In genomic region chr7:28547628-28548027, GRCm38 (mm10) we compare ENCODE assay signal across 28 mouse cellular contexts. TPM values are rescaled to one million over a fixed set of nuclear protein-coding genes. Genes with fewer than 3 reads are reported as not detected.
A peak's percentile ranks its signal among the peaks of the same experiment; 100 is the strongest.
DNase-seq lines count a peak whose midpoint lies in the region; ATAC-seq lines count a peak whose summit lies in the region.
"Had no signal": no experiment of that assay in that cellular context is flagged by ENCODE, and none has a peak within 500 bp of the region (broad histone marks: within the 10 kb centered on the region; RNA-seq: fewer than 3 reads in every experiment).

No protein-coding gene starts in this region.

- no peaks in the 10 kb centered on the region for H3K36me3 ChIP-seq in midbrain, embryonic 13.5 days
- H3K36me3 ChIP-seq in midbrain, embryonic 10.5 days: no peaks in the 10 kb centered on the region
- no peaks in the 10 kb centered on the region for H3K36me3 ChIP-seq in liver, embryonic 16.5 days (ENCODE audit: control insufficient read depth, insufficient read depth)
- no peaks in the 10 kb centered on the region for H3K36me3 ChIP-seq in splenic B cell, adult 2 months (ENCODE audit: control insufficient read depth, insufficient read depth, low read length, poor library complexity, severe bottlenecking)
- H3K36me3 ChIP-seq in midbrain, embryonic 15.5 days (replicated peaks): no peaks in the 10 kb centered on the region
- H3K36me3 ChIP-seq: forebrain, embryonic 12.5 days had no signal

- H3K4me3 ChIP-seq in midbrain, embryonic 13.5 days (replicated peaks): no peak overlapping the region
- no peak overlapping the region for H3K4me3 ChIP-seq in midbrain, embryonic 10.5 days
- H3K4me3 ChIP-seq in liver, embryonic 16.5 days (ENCODE audit: low read depth, low read length): no peak overlapping the region
- no peak overlapping the region for H3K4me3 ChIP-seq in midbrain, embryonic 15.5 days

- DNase-seq in midbrain, embryonic 10.5 days (ENCODE audit: low spot score): no peak
- DNase-seq in MEL-GATA-1-ER (ENCODE audit: extremely low read depth, low read depth): peak; percentile 15
- DNase-seq in splenic B cell, adult 2 months (ENCODE audit: low read depth, low spot score): peak; percentile 17
- no peak for DNase-seq in gastrocnemius, postnatal 25 days
- no peak for DNase-seq in cerebellum, adult 8-10 months
- DNase-seq: adrenal gland, adult 2 months; cerebellum, postnatal 25 days; heart, adult 18-20 months; heart, postnatal 4 days; kidney, adult 2 months; left cerebral cortex, postnatal 4 days; right cerebral cortex, adult 18-20 months; thymus, postnatal 36 days had no signal

- H3K27me3 ChIP-seq in midbrain, embryonic 13.5 days: peaks cover 55% of the 10 kb centered on the region
- H3K27me3 ChIP-seq in midbrain, embryonic 10.5 days (ENCODE audit: low read depth, poor library complexity, severe bottlenecking): peaks cover 53% of the 10 kb centered on the region
- H3K27me3 ChIP-seq in liver, embryonic 16.5 days (ENCODE audit: control insufficient read depth, insufficient read depth, low read depth, low read length): peaks cover 36% of the 10 kb centered on the region
- H3K27me3 ChIP-seq in splenic B cell, adult 2 months (ENCODE audit: control insufficient read depth, insufficient read depth, low read length, poor library complexity, severe bottlenecking): no peaks in the 10 kb centered on the region; the same call in 1 of the 2 replicates
- H3K27me3 ChIP-seq in midbrain, embryonic 15.5 days (replicated peaks): peaks cover 37% of the 10 kb centered on the region

- ATAC-seq in midbrain, embryonic 13.5 days: no peak
- ATAC-seq in liver, embryonic 16.5 days (ENCODE audit: low read depth): no peak
- ATAC-seq in midbrain, embryonic 15.5 days (replicated peaks): no peak
- ATAC-seq: CD4-positive, CD25-positive, alpha-beta regulatory T cell, adult 4 months; hindbrain, postnatal 0 days; midbrain, embryonic 16.5 days had no signal

- H3K4me2 ChIP-seq in midbrain, embryonic 13.5 days (replicated peaks): no peak overlapping the region
- H3K4me2 ChIP-seq in liver, embryonic 16.5 days (ENCODE audit: low read depth, low read length): 0 out of 2 replicates have a peak overlapping the region, but pooled peaks have one; percentile 5
- no peak overlapping the region for H3K4me2 ChIP-seq in midbrain, embryonic 15.5 days

- peaks cover 24% of the 10 kb centered on the region for H3K4me1 ChIP-seq in midbrain, embryonic 13.5 days (replicated peaks)
- H3K4me1 ChIP-seq in midbrain, embryonic 10.5 days: peaks cover 40% of the 10 kb centered on the region
- no peaks in the 10 kb centered on the region for H3K4me1 ChIP-seq in liver, embryonic 16.5 days (ENCODE audit: control insufficient read depth, low read depth, low read length)
- peaks cover 20% of the 10 kb centered on the region for H3K4me1 ChIP-seq in midbrain, embryonic 15.5 days

- H3K27ac ChIP-seq in midbrain, embryonic 13.5 days: no peak overlapping the region
- no peak overlapping the region for H3K27ac ChIP-seq in midbrain, embryonic 10.5 days (replicated peaks)
- H3K27ac ChIP-seq in liver, embryonic 16.5 days (ENCODE audit: low read length): no peak overlapping the region
- H3K27ac ChIP-seq in midbrain, embryonic 15.5 days: no peak overlapping the region
- H3K27ac ChIP-seq: forebrain, embryonic 12.5 days; hindbrain, postnatal 0 days; macrophage had no signal

- H3K9me3 ChIP-seq in midbrain, embryonic 13.5 days: no peaks in the 10 kb centered on the region
- H3K9me3 ChIP-seq in midbrain, embryonic 10.5 days (replicated peaks): peaks cover 1% of the 10 kb centered on the region; the same call in 1 of the 2 replicates
- no peaks in the 10 kb centered on the region for H3K9me3 ChIP-seq in liver, embryonic 16.5 days (replicated peaks; ENCODE audit: control insufficient read depth, low read length)
- no peaks in the 10 kb centered on the region for H3K9me3 ChIP-seq in midbrain, embryonic 15.5 days

- H3K9ac ChIP-seq in midbrain, embryonic 13.5 days (replicated peaks): 0 out of 2 replicates have a peak overlapping the region, but pooled peaks have one; percentile 16
- no peak overlapping the region for H3K9ac ChIP-seq in liver, embryonic 16.5 days (ENCODE audit: low read depth, low read length)
- H3K9ac ChIP-seq in midbrain, embryonic 15.5 days: no peak overlapping the region

- WGBS in midbrain, embryonic 13.5 days: 75% methylated on average over 7 of the region's 7 CpGs
- 75% methylated on average over 7 of the region's 7 CpGs for WGBS in midbrain, embryonic 10.5 days
- WGBS in liver, embryonic 16.5 days (ENCODE audit: insufficient replicate concordance): 18% methylated on average over 7 of the region's 7 CpGs
- WGBS in midbrain, embryonic 15.5 days: 77% methylated on average over 7 of the region's 7 CpGs

RNA-seq across cellular contexts. Expression of gene Nccrp1, which starts 0.6 kb away (rescaled TPM):
- polyA plus RNA-seq in midbrain, embryonic 13.5 days (2015; fragmentation: Nextera tagmentation; extraction: Ambion mirVana): not detected in 2 replicates
- 0.14 and 0.20 TPM in 2 replicates for polyA plus RNA-seq in midbrain, embryonic 10.5 days (2016; fragmentation: Nextera tagmentation; extraction: Ambion mirVana)
- not detected in 2 replicates for polyA plus RNA-seq in liver, embryonic 16.5 days (2015; fragmentation: Nextera tagmentation; extraction: Ambion mirVana)
- not detected for total RNA-seq in gastrocnemius, postnatal 25 days (2021)
- 0.14 and 0.18 TPM in 2 replicates for polyA plus RNA-seq in midbrain, embryonic 15.5 days (2015; fragmentation: Nextera tagmentation; extraction: Ambion mirVana)
- total RNA-seq: adrenal gland, adult 2 months; gastrocnemius, adult 8-10 months; heart, adult 18-20 months; heart, postnatal 4 days; hindbrain, postnatal 0 days; left cerebral cortex, postnatal 4 days; liver, adult 2 months had no signal
- polyA plus RNA-seq: CD4-positive, CD25-positive, alpha-beta regulatory T cell, adult 4 months; forebrain, embryonic 12.5 days; heart, embryonic 14.5 days; lung, embryonic 16.5 days; macrophage had no signal

RNA-seq across cellular contexts. Expression of gene Sycn, which starts 6.9 kb away (rescaled TPM):
- not detected in 2 replicates for polyA plus RNA-seq in midbrain, embryonic 13.5 days (2015; fragmentation: Nextera tagmentation; extraction: Ambion mirVana)
- not detected in 2 replicates for polyA plus RNA-seq in midbrain, embryonic 10.5 days (2016; fragmentation: Nextera tagmentation; extraction: Ambion mirVana)
- polyA plus RNA-seq in liver, embryonic 16.5 days (2015; fragmentation: Nextera tagmentation; extraction: Ambion mirVana): 0.53 and 2.5 TPM in 2 replicates
- not detected for total RNA-seq in gastrocnemius, postnatal 25 days (2021)
- not detected in 2 replicates for polyA plus RNA-seq in midbrain, embryonic 15.5 days (2015; fragmentation: Nextera tagmentation; extraction: Ambion mirVana)
- total RNA-seq: adrenal gland, adult 2 months; gastrocnemius, adult 8-10 months; heart, adult 18-20 months; heart, postnatal 4 days; hindbrain, postnatal 0 days; layer of hippocampus, adult 8-10 months; left cerebral cortex, postnatal 4 days had no signal
- polyA plus RNA-seq: brain, embryonic 14.5 days; CD4-positive, CD25-positive, alpha-beta regulatory T cell, adult 4 months; forebrain, embryonic 12.5 days; frontal cortex, adult 2 months; heart, embryonic 14.5 days; hindbrain, postnatal 0 days; lung, embryonic 16.5 days; macrophage; midbrain, embryonic 16.5 days had no signal

RNA-seq across cellular contexts. Expression of gene Ifnl3, which starts 25.0 kb away (rescaled TPM):
- not detected in 2 replicates for polyA plus RNA-seq in midbrain, embryonic 13.5 days (2015; fragmentation: Nextera tagmentation; extraction: Ambion mirVana)
- polyA plus RNA-seq in midbrain, embryonic 10.5 days (2016; fragmentation: Nextera tagmentation; extraction: Ambion mirVana): not detected in 2 replicates
- polyA plus RNA-seq in liver, embryonic 16.5 days (2015; fragmentation: Nextera tagmentation; extraction: Ambion mirVana): not detected in 2 replicates
- not detected for total RNA-seq in gastrocnemius, postnatal 25 days (2021)
- polyA plus RNA-seq in midbrain, embryonic 15.5 days (2015; fragmentation: Nextera tagmentation; extraction: Ambion mirVana): not detected in 2 replicates
- total RNA-seq: adrenal gland, adult 2 months; gastrocnemius, adult 8-10 months; heart, adult 18-20 months; heart, postnatal 4 days; hindbrain, postnatal 0 days; layer of hippocampus, adult 8-10 months; left cerebral cortex, postnatal 4 days; liver, adult 2 months had no signal
- polyA plus RNA-seq: brain, embryonic 14.5 days; CD4-positive, CD25-positive, alpha-beta regulatory T cell, adult 4 months; forebrain, embryonic 12.5 days; frontal cortex, adult 2 months; heart, embryonic 14.5 days; hindbrain, postnatal 0 days; kidney, adult 2 months; liver, adult 2 months; lung, embryonic 16.5 days; macrophage; midbrain, embryonic 16.5 days had no signal

RNA-seq across cellular contexts. Expression of gene Ifnl2, which starts 37.4 kb away (rescaled TPM):
- not detected in 2 replicates for polyA plus RNA-seq in midbrain, embryonic 13.5 days (2015; fragmentation: Nextera tagmentation; extraction: Ambion mirVana)
- not detected in 2 replicates for polyA plus RNA-seq in midbrain, embryonic 10.5 days (2016; fragmentation: Nextera tagmentation; extraction: Ambion mirVana)
- not detected in 2 replicates for polyA plus RNA-seq in liver, embryonic 16.5 days (2015; fragmentation: Nextera tagmentation; extraction: Ambion mirVana)
- total RNA-seq in gastrocnemius, postnatal 25 days (2021): not detected
- polyA plus RNA-seq in midbrain, embryonic 15.5 days (2015; fragmentation: Nextera tagmentation; extraction: Ambion mirVana): not detected in 2 replicates
- total RNA-seq: adrenal gland, adult 2 months; gastrocnemius, adult 8-10 months; heart, adult 18-20 months; heart, postnatal 4 days; hindbrain, postnatal 0 days; layer of hippocampus, adult 8-10 months; left cerebral cortex, postnatal 4 days; liver, adult 2 months had no signal
- polyA plus RNA-seq: brain, embryonic 14.5 days; CD4-positive, CD25-positive, alpha-beta regulatory T cell, adult 4 months; forebrain, embryonic 12.5 days; frontal cortex, adult 2 months; heart, embryonic 14.5 days; hindbrain, postnatal 0 days; kidney, adult 2 months; liver, adult 2 months; lung, embryonic 16.5 days; macrophage; midbrain, embryonic 16.5 days had no signal

RNA-seq across cellular contexts. Expression of gene Samd4b, which starts 50.3 kb away (rescaled TPM):
- polyA plus RNA-seq in midbrain, embryonic 13.5 days (2015; fragmentation: Nextera tagmentation; extraction: Ambion mirVana): 20.0 and 25.7 TPM in 2 replicates
- polyA plus RNA-seq in midbrain, embryonic 10.5 days (2016; fragmentation: Nextera tagmentation; extraction: Ambion mirVana): 29.2 and 30.5 TPM in 2 replicates
- 2.5 and 3.5 TPM in 2 replicates for polyA plus RNA-seq in liver, embryonic 16.5 days (2015; fragmentation: Nextera tagmentation; extraction: Ambion mirVana)
- total RNA-seq in gastrocnemius, postnatal 25 days (2021): 10 to 100 TPM in 1 of 2 experiments, 1 to 10 TPM in 1; 9.8 to 14.0 TPM
- 22.8 and 24.8 TPM in 2 replicates for polyA plus RNA-seq in midbrain, embryonic 15.5 days (2015; fragmentation: Nextera tagmentation; extraction: Ambion mirVana)

Comparison
In these comparisons a context has a peak if more than half of its experiments do, and no peak if none do; other contexts are left out.
1. DNase-seq: peak in MEL-GATA-1-ER (single experiment) and splenic B cell, adult 2 months (single experiment); none in midbrain, embryonic 10.5 days (single experiment), gastrocnemius, postnatal 25 days (single experiment) and cerebellum, adult 8-10 months (single experiment).